42 mouse cellular contexts compared by ENCODE assay signal in the genomic region with DNA sequence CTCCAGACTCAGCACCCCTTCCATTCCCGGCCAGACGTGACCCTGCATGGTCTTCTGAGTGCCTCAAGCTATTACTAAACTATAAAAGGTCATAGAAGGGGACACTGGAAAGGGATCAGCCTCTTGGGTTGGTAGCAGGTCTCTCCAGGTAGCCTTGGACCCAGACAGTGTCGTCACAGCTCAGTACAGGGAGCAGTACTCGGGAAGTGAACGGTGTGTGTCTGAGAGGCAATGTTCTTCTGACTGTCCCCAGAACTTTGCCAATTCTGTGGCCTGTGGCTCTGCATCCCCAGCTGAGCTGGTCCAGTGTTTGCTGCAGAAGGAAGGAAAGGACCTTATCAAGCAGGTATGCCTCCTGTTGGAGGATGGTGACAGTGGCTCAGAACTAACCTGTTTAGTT. TPM values are rescaled to one million over a fixed set of nuclear protein-coding genes. Genes with fewer than 3 reads are reported as not detected.
"Had no signal": no experiment of that assay in that cellular context is flagged by ENCODE, and none has a peak within 500 bp of the region (broad histone marks: within the 10 kb centered on the region; RNA-seq: fewer than 3 reads in every experiment).

No protein-coding gene starts in this region.

RNA-seq across cellular contexts. Expression of a gene that starts 4.6 kb away (rescaled TPM):
- total RNA-seq: heart, postnatal 14 days; heart, postnatal 36 days; heart, postnatal 4 days; hematopoietic stem cell, adult 5-6 weeks; hindbrain, postnatal 0 days; layer of hippocampus, adult 18-20 months; layer of hippocampus, adult 2 months; layer of hippocampus, adult 8-10 months; layer of hippocampus, postnatal 10 days; layer of hippocampus, postnatal 14 days; layer of hippocampus, postnatal 25 days; layer of hippocampus, postnatal 36 days; left cerebral cortex, adult 18-20 months; left cerebral cortex, adult 2 months had no signal
- polyA plus RNA-seq: heart, embryonic 10.5 days; heart, embryonic 11.5 days; heart, embryonic 12.5 days; heart, embryonic 13.5 days; hindbrain, embryonic 10.5 days; hindbrain, embryonic 11.5 days; hindbrain, embryonic 12.5 days; hindbrain, embryonic 13.5 days; hindbrain, embryonic 14.5 days; hindbrain, embryonic 15.5 days; hindbrain, embryonic 16.5 days; hindbrain, postnatal 0 days; inflammation-experienced regulatory T-cells, adult 6 months; intestine, embryonic 14.5 days; intestine, embryonic 15.5 days; intestine, embryonic 16.5 days; intestine, postnatal 0 days; kidney, adult 2 months; kidney, embryonic 14.5 days; kidney, embryonic 15.5 days; kidney, embryonic 16.5 days; kidney, postnatal 0 days; large intestine, adult 2 months had no signal

RNA-seq across cellular contexts. Expression of a gene that starts 39.8 kb away (rescaled TPM):
- total RNA-seq: heart, postnatal 10 days; heart, postnatal 14 days; heart, postnatal 25 days; heart, postnatal 36 days; heart, postnatal 4 days; hematopoietic stem cell, adult 5-6 weeks; hindbrain, postnatal 0 days; layer of hippocampus, adult 18-20 months; layer of hippocampus, adult 2 months; layer of hippocampus, adult 8-10 months; layer of hippocampus, postnatal 10 days; layer of hippocampus, postnatal 14 days; layer of hippocampus, postnatal 25 days; layer of hippocampus, postnatal 36 days; left cerebral cortex, adult 18-20 months; left cerebral cortex, adult 2 months had no signal
- polyA plus RNA-seq: heart, embryonic 10.5 days; heart, embryonic 11.5 days; heart, embryonic 12.5 days; heart, embryonic 13.5 days; heart, embryonic 14.5 days; heart, embryonic 15.5 days; heart, embryonic 16.5 days; heart, postnatal 0 days; hindbrain, embryonic 10.5 days; hindbrain, embryonic 11.5 days; hindbrain, embryonic 12.5 days; hindbrain, embryonic 13.5 days; hindbrain, embryonic 14.5 days; hindbrain, embryonic 15.5 days; hindbrain, embryonic 16.5 days; hindbrain, postnatal 0 days; inflammation-experienced regulatory T-cells, adult 6 months; intestine, embryonic 14.5 days; intestine, embryonic 15.5 days; intestine, embryonic 16.5 days; intestine, postnatal 0 days; kidney, embryonic 14.5 days; kidney, embryonic 15.5 days; kidney, embryonic 16.5 days; kidney, postnatal 0 days; large intestine, adult 2 months had no signal

RNA-seq across cellular contexts. Expression of a gene that starts 43.4 kb away (rescaled TPM):
- total RNA-seq: heart, postnatal 10 days; heart, postnatal 14 days; heart, postnatal 25 days; heart, postnatal 36 days; heart, postnatal 4 days; hematopoietic stem cell, adult 5-6 weeks; layer of hippocampus, adult 18-20 months; layer of hippocampus, adult 2 months; layer of hippocampus, adult 8-10 months; layer of hippocampus, postnatal 10 days; layer of hippocampus, postnatal 14 days; layer of hippocampus, postnatal 25 days; layer of hippocampus, postnatal 36 days; left cerebral cortex, adult 18-20 months; left cerebral cortex, adult 2 months had no signal
- polyA plus RNA-seq: heart, embryonic 10.5 days; heart, embryonic 11.5 days; heart, embryonic 12.5 days; heart, embryonic 13.5 days; heart, embryonic 14.5 days; heart, embryonic 15.5 days; heart, embryonic 16.5 days; heart, postnatal 0 days; hindbrain, embryonic 10.5 days; hindbrain, embryonic 11.5 days; hindbrain, embryonic 12.5 days; hindbrain, embryonic 13.5 days; hindbrain, embryonic 14.5 days; hindbrain, embryonic 16.5 days; inflammation-experienced regulatory T-cells, adult 6 months; intestine, embryonic 14.5 days; intestine, embryonic 15.5 days; intestine, embryonic 16.5 days; intestine, postnatal 0 days; kidney, adult 2 months; kidney, embryonic 14.5 days; kidney, embryonic 15.5 days; kidney, embryonic 16.5 days; kidney, postnatal 0 days; large intestine, adult 2 months had no signal
